Comparison of ENCODE assay signal across 9 mouse cellular contexts in the genomic region with DNA sequence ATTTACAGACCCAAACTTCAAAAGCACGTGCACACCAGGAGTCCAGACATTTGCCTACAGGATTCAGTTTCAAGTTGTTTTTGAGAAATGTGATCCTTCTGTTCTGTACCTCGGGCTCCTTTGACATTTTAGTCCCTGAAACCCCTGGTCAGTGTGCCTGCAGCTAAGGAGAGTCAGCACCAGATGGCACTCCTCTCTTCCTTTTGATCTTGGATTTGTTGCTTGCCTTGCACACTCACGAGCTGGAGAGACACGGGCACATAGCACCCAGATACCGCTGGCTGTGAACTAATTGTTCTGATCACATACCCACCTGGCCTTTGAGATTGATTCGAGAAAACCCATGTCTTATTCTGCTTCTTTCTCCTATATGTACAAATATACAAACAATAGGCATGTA.
DNase-seq lines count a peak whose midpoint lies in the region; ATAC-seq lines count a peak whose summit lies in the region.
"Had no signal": no experiment of that assay in that cellular context is flagged by ENCODE, and none has a peak within 500 bp of the region (broad histone marks: within the 10 kb centered on the region; RNA-seq: fewer than 3 reads in every experiment).

No protein-coding gene starts in this region.

- ATAC-seq in heart, embryonic 12.5 days (ENCODE audit: insufficient number of reproducible peaks, low FRiP score) = no peak
- peak; percentile 92 for ATAC-seq in granulocyte monocyte progenitor cell, adult 5-6 weeks (replicated peaks; ENCODE audit: poor library complexity, severe bottlenecking)

- H3K27me3 ChIP-seq in heart, embryonic 10.5 days (ENCODE audit: insufficient read depth, poor library complexity, severe bottlenecking) = no peaks in the 10 kb centered on the region
- no peaks in the 10 kb centered on the region for H3K27me3 ChIP-seq in heart, embryonic 12.5 days (replicated peaks)
- H3K27me3 ChIP-seq: stomach, embryonic 15.5 days had no signal

- no peaks in the 10 kb centered on the region for H3K4me1 ChIP-seq in heart, embryonic 10.5 days
- no peaks in the 10 kb centered on the region for H3K4me1 ChIP-seq in heart, embryonic 12.5 days (replicated peaks)
- H3K4me1 ChIP-seq: stomach, embryonic 15.5 days had no signal

- H3K4me3 ChIP-seq in heart, embryonic 10.5 days = no peak overlapping the region
- H3K4me3 ChIP-seq in heart, embryonic 12.5 days = no peak overlapping the region
- H3K4me3 ChIP-seq: stomach, embryonic 15.5 days had no signal

- no peak overlapping the region for H3K9ac ChIP-seq in heart, embryonic 12.5 days
- H3K9ac ChIP-seq: stomach, embryonic 15.5 days had no signal

- no peaks in the 10 kb centered on the region for H3K9me3 ChIP-seq in heart, embryonic 10.5 days
- no peaks in the 10 kb centered on the region; the same call in 1 of the 2 replicates for H3K9me3 ChIP-seq in heart, embryonic 12.5 days (replicated peaks)
- H3K9me3 ChIP-seq: stomach, embryonic 15.5 days had no signal

- no peak overlapping the region for H3K4me2 ChIP-seq in heart, embryonic 12.5 days
- H3K4me2 ChIP-seq: stomach, embryonic 15.5 days had no signal

- WGBS in heart, embryonic 10.5 days = 20% methylated on average over 6 of the region's 6 CpGs
- WGBS in heart, embryonic 12.5 days = 14% methylated on average over 6 of the region's 6 CpGs

- H3K36me3 ChIP-seq in heart, embryonic 10.5 days = no peaks in the 10 kb centered on the region
- H3K36me3 ChIP-seq in heart, embryonic 12.5 days = no peaks in the 10 kb centered on the region
- H3K36me3 ChIP-seq: stomach, embryonic 15.5 days had no signal

- DNase-seq in heart, embryonic 10.5 days (ENCODE audit: low spot score) = peak; percentile 78
- peak; percentile 11 for DNase-seq in cerebellum, adult 9-10 months
- peak; percentile 46 for DNase-seq in layer of hippocampus, adult 11-12 months (ENCODE audit: low spot score)
- peak; percentile 28 for DNase-seq in lung, postnatal 14 days
- peak; percentile 16 for DNase-seq in right cerebral cortex, postnatal 25 days
- DNase-seq in spleen, postnatal 4 days (ENCODE audit: low spot score in 2 of 2) = no peak

- H3K27ac ChIP-seq in heart, embryonic 10.5 days = no peak overlapping the region
- no peak overlapping the region for H3K27ac ChIP-seq in heart, embryonic 12.5 days (ENCODE audit: poor library complexity, severe bottlenecking)
- H3K27ac ChIP-seq: stomach, embryonic 15.5 days had no signal

Comparison
In these comparisons a context has a peak if more than half of its experiments do, and no peak if none do; other contexts are left out.
1. DNase-seq: peak in heart, embryonic 10.5 days (single experiment), cerebellum, adult 9-10 months (single experiment), layer of hippocampus, adult 11-12 months (single experiment), lung, postnatal 14 days (single experiment) and right cerebral cortex, postnatal 25 days (single experiment); none in spleen, postnatal 4 days (0 of 2).